Mouse (Mus musculus) ovary, postnatal 36 days (tissue): ENCODE measurements at regions not wholly inside any gene's neighbourhood (a gene's known extent, or its start where the extent isn't known, plus 50 kb on each side); places are given as distances from the start of the nearest gene placed in this dataset.

ENCODE experiments used
- DNase-seq: peaks from one replicate; pipeline ENCODE4 v3.0.0; 2022; ENCODE audit warnings: low spot score, mixed read lengths

- DNase-seq = no peak
Observed at GRCm38 (mm10) chr13:63699624-63700023, 115.4 kb upstream of the Ercc6l2 start.

DNA sequence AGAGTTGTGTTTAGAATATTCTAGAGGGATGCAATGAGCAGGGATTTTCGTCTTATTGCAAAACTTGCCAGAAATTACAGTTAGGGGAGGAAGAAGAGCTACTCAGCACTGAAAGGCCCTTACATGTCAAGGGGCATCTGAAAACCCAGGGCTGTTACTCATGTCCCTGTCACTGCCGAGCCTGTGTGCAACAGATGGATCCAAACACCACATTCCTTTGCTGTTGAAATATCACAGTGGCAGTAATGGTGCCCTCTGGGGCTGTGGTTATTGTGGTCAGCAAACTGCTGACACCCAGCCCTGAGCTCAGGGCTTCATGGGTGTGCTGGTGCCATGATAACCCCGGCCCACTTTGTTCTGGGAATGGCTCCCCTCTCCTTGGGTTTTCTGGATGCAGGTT is 114.3 kb upstream of the Ercc6l2 start:
- DNase-seq = no peak

DNA sequence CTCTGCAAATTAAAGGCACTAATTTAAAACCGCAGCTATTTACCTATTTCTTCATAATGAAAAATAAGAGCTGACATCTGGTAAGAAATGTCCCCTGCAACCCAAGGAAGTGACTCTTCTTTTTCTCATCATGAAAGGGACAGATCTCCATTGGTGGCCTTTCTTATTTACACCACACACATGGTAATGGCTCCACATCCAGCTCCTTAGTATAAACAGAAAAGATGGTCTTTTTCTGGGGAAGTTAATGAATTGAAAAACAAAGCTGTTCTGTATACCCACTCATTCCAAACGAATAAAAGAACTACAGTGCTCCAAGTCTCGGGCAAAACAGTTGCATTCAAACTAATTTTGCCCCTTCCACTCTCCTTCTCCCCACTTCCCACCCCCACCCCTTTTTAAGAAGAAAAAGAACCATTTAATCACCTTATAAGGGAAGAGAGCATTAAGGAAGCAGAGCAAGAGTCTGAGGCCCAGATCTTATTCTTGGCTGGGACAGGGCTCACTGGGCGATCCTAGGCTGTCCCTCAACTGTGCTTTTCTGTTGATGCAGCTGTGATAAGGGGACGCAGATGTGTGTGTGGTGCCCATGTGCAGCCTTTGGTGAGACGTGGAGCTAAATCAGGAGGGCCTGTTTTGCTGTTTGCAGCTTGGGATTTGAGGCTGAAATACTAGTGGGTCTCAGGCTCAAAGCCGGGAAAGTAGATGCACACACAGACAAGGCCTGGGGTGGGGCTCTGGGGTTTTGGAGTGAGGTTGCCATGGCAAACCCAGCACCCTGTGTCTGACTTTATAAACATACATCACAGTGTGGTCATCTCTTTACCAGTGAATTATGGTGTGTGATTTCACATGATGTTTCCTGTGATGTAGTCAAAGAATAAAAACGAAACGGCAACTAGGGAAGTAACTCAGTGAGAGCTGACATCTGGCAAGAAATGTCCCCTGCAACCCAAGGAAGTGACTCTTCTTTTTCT is 113.6 kb upstream of the Ercc6l2 start:
- DNase-seq = no peak

- DNase-seq = no peak
Observed at GRCm38 (mm10) chr13:63708567-63708966, 106.5 kb upstream of the Ercc6l2 start.

- no peak for DNase-seq
Observed at GRCm38 (mm10) chr13:63713137-63713536, 101.9 kb upstream of the Ercc6l2 start.

GRCm38 (mm10) chr13:63716498-63716897 is 98.5 kb upstream of the Ercc6l2 start:
- no peak for DNase-seq

GRCm38 (mm10) chr13:63717249-63717648 is 97.8 kb upstream of the Ercc6l2 start:
- DNase-seq = no peak

- no peak for DNase-seq
Observed at GRCm38 (mm10) chr13:63718782-63719181, 96.3 kb upstream of the Ercc6l2 start.

- no peak for DNase-seq
Observed at GRCm38 (mm10) chr13:63719351-63720207, 95.5 kb upstream of the Ercc6l2 start.

- no peak for DNase-seq
Observed at GRCm38 (mm10) chr13:63720610-63721009, 94.4 kb upstream of the Ercc6l2 start.

GRCm38 (mm10) chr13:63721011-63721625 is 93.9 kb upstream of the Ercc6l2 start:
- DNase-seq = no peak

- no peak for DNase-seq
Observed at GRCm38 (mm10) chr13:63724293-63724692, 90.7 kb upstream of the Ercc6l2 start.

DNA sequence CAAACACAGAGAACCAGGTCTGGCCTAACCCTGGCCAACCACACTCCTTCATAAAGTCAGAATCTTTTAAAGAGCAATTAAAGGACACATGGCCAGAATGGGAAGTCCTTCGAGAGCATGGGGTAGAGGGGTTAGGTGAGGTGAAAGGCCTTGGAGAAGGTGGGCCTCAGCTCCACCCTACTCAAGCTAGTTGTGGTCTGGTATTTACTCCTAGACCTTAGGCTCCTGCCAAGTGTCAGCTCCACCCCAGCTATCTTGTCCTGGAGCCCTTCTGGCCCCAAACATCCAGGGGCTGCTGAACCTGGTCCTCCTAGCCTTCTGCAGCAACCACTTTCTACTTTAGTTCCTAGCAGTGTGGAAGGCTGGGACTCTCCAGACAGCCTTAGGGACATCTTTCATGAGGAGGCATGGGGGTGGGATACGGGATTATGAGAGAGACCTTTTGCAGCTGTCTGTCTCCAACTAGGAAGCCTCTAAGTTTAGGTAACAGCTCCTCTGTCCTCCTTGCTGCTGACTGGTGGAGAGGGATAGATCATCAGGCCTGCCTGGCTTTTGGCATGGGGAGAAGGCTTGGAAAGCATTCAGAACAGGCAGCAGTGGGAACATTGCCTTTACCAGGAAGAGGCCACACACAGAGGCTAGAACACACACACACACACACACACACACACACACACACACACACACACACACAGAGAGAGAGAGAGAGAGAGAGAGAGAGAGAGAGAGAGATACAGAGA is 90.0 kb upstream of the Ercc6l2 start:
- no peak for DNase-seq

DNA sequence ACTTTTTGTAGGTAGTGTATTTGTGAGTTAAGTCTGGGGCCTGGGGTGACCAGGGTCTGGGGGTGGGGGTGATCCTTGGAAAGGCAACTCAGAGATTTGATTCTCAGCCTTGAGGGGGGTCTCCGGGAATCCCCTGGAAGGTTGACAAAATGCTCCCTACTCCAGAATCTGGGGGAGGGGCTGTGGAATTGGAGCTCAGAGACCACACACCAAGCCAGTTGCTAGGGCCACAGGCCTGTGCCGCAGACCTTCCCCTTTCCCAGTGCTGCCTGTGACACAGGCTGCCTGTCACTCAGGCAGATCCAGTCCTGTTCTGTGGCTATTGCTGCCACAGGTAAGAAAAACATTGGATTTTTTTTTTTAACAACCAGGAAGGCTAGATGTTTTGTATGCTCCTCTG is 89.0 kb upstream of the Ercc6l2 start:
- DNase-seq = no peak

DNA sequence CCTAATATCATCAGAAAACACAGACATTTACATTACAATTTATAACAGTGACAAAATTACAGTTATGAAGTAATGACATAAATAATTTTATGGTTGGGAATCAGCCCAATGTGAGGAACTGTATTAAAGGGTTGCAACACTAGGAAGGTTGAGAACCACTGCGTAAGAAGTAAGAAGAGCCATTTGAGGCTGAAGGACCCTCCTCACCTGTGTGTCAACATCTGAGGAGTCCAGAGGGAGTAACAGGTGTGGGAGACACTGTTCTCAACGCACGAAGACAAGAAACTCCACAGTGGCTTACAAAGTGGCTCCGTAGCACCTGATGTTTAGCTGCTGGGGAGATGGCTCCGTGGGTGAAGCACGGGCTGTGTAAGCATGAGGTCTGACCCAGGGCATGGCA is 88.5 kb upstream of the Ercc6l2 start:
- DNase-seq = no peak

DNA sequence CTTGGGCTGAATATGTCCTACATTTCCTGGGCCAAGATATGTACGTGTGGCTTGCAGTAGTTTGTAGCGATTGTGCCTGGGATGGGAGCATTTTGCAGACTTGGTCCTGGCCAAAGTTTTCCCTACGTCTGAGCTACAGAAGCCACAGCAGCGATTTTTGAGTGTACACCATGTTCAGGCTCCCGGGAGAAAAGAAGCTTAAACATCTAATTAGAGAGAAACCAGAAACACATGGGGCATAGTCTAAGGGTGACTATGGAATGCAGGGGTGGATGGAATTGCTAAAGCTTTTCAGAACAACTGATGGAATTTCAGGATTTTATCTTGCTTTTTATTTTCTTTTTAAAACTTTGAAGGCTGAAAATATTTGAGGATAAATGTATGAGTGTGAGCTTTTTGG is 79.3 kb upstream of the Ercc6l2 start:
- DNase-seq = no peak

- DNase-seq = no peak
Observed at GRCm38 (mm10) chr13:63741879-63742278, 73.2 kb upstream of the Ercc6l2 start.

GRCm38 (mm10) chr13:63748788-63749187 is 66.3 kb upstream of the Ercc6l2 start:
- no peak for DNase-seq

DNA sequence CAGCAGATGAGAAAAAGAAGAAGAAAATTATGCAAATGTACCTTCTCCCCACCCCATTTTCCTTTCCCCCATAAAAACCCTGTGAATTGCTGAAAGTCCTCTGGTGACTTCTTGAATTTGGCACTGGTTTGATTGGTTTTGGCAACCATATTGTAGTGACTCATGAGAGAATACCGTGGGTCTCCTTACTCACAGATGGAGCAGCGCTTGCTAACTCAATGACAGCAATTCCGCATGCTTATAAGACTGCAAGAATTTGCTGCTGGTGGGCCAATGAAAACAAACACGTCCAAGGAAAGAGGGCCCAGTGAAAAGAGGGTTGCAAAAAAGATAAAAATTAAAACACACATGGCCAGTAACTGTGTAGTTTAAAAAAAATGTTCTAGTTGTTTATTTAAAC is 65.0 kb upstream of the Ercc6l2 start:
- no peak for DNase-seq

DNA sequence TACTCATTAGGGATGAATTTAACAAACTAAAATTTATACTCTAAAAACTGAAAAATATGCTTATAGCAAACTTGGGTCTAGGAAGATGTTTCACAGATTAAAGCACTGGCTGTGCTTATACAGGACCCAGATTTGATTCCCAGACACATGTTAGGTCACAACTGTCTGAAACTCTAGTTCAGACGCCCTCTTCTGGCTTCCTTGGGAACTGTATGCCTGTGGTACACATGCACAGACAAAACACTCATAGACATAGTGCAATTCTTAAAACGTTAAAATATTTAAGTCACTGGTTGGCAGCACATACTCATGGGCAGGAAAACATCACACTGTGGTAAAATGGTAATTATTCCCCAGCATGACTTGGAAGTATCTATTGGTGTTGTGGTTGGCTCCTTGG is 63.8 kb upstream of the Ercc6l2 start:
- DNase-seq = no peak

DNA sequence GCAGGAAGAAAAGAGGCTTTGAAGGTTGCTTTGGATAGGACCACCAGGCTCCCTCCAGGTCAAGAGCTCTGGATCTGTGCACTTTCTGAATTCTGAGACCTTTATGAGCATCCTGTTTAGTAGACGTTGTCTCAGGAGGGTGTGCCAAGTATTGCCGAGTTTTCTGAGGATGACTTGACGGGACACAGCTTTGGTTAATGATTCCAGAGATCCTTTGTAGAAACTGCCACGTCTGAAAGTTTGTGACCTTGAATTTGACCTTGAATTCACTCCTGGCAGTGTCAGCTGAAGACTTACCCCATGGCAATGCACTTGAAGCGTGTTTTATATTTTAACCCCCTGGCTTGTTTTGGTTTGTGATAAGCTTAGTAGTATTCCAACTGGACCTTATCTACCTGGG is 58.0 kb upstream of the Ercc6l2 start:
- DNase-seq = no peak

DNA sequence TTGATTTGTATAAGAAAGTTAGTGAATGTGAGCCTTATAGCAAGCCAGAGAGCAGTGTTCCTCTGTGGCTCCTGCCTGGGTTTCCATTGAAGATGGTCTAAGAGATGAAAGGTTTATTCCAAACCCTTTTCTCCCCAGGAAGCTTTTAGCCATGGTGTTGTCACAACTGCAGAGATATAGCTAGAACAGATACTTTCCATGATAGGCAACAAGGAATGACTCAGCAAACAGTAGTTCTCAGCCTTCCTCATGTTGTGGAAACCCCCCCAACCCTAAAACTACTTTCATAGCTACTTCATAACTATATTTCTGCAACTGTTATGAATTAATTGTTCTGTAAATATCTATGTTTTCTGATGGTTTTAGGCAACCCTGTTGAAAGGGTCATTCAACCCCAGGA is 53.5 kb upstream of the Ercc6l2 start:
- DNase-seq = no peak
